Mouse (Mus musculus) intestine, postnatal 0 days (tissue): ENCODE results near the gene Dnajc6. TPM values are rescaled to one million over a fixed set of nuclear protein-coding genes. Genes with fewer than 3 reads are reported as not detected.

Source experiments
- ATAC-seq: fragments of 200-750 bp; cut with Nextera tagmentation; 2 replicates; pipeline ENCODE4 v1.8.0; 2017; ENCODE audit warnings: mild to moderate bottlenecking, moderate TSS enrichment, moderate library complexity
- H3K27ac ChIP-seq: fragments of 300-500 bp; sonication (generic); 2 replicates; pipeline ENCODE4 v1.5.1; 2014; ENCODE audit warnings: mild to moderate bottlenecking, low read depth, low read length, moderate library complexity
- H3K27me3 ChIP-seq: fragments of 300-500 bp; sonication (generic); replicated peaks from 2 replicates; pipeline ENCODE4 v1.6.1; 2014; ENCODE audit warnings: low read length, mixed read lengths; ENCODE audit not compliant: control insufficient read depth, insufficient read depth
- H3K36me3 ChIP-seq: fragments of 300-500 bp; sonication (generic); 2 replicates; pipeline ENCODE4 v1.6.1; 2014; ENCODE audit warnings: mild to moderate bottlenecking, moderate library complexity; ENCODE audit not compliant: control insufficient read depth, insufficient read depth
- H3K4me1 ChIP-seq: fragments of 300-500 bp; sonication (generic); replicated peaks from 2 replicates; pipeline ENCODE4 v1.6.1; 2014; ENCODE audit warnings: antibody characterized with exemption, low read length, mixed read lengths; ENCODE audit not compliant: control insufficient read depth, insufficient read depth
- H3K4me2 ChIP-seq: fragments of 300-500 bp; sonication (generic); replicated peaks from 2 replicates; pipeline ENCODE4 v1.6.1; 2014; ENCODE audit warnings: low read depth, mild to moderate bottlenecking, moderate library complexity
- H3K4me3 ChIP-seq: fragments of 300-500 bp; sonication (generic); 2 replicates; pipeline ENCODE4 v1.5.1; 2014; ENCODE audit warnings: low read depth, low read length
- H3K9ac ChIP-seq: fragments of 300-500 bp; sonication (generic); 2 replicates; pipeline ENCODE4 v1.6.1; 2014; ENCODE audit warnings: mild to moderate bottlenecking, low read depth, low read length
- H3K9me3 ChIP-seq: fragments of 300-500 bp; sonication (generic); 2 replicates; pipeline ENCODE4 v1.6.1; 2016; ENCODE audit warnings: mixed run types; ENCODE audit not compliant: control insufficient read depth
- CTCF ChIP-seq: sonication (generic); IDR thresholded peaks from 2 replicates; pipeline ENCODE4 v1.5.1; 2016; ENCODE audit warnings: low read depth, mild to moderate bottlenecking, control low read depth, antibody characterized with exemption, moderate library complexity
- WGBS: fragments of 180-500 bp; shearing (Covaris S2); extraction: QIAGEN DNeasy Blood & Tissue Kit; methylation state at CpG from one replicate; pipeline ENCODE4 v1.1.7; 2014; 5-methylcytosine and 5-hydroxymethylcytosine counted together
- polyA plus RNA-seq: library from polyadenylated mRNA; unstranded; fragments of >200 nt; fragmentation: Nextera tagmentation; extraction: Ambion mirVana; gene quantifications from 2 replicates; pipeline ENCODE4 v1.2.1, GENCODE M21; 2015

The Dnajc6 gene
- polyA plus RNA-seq, 1 experiment from 2014 or later: 1.2 TPM

- 76% methylated on average over 9 of the region's 9 CpGs for WGBS
- Histone ChIP-seq H3K27ac (no peak overlapping the region), H3K4me1 (no peaks in the 10 kb centered on the region), H3K9me3 (no peaks in the 10 kb centered on the region), H3K4me3 (no peak overlapping the region), H3K36me3 (peaks cover 31% of the 10 kb centered on the region), H3K9ac (no peak overlapping the region), H3K27me3 (no peaks in the 10 kb centered on the region), H3K4me2 (no peak overlapping the region)
- peak; percentile 76 for TF ChIP-seq CTCF
- no peak for ATAC-seq
Observed at GRCm38 (mm10) chr4:101664160-101664750, 167.8 kb downstream of the Dnajc6 start.

GRCm38 (mm10) chr4:101664766-101665165, 168.3 kb downstream of the Dnajc6 start:
- 93% methylated on average over 4 of the region's 4 CpGs for WGBS
- H3K4me1 ChIP-seq: no peaks in the 10 kb centered on the region
- no peak for ATAC-seq

GRCm38 (mm10) chr4:101669161-101669560, 172.7 kb downstream of the Dnajc6 start:
- no peaks in the 10 kb centered on the region for H3K27me3 ChIP-seq

More at GRCm38 (mm10) chr4:101664766-101665165, 168.3 kb downstream of the Dnajc6 start:
- no peak for TF ChIP-seq CTCF
- Histone ChIP-seq H3K4me2 (no peak overlapping the region), H3K9ac (no peak overlapping the region), H3K27ac (no peak overlapping the region), H3K9me3 (no peaks in the 10 kb centered on the region), H3K36me3 (peaks cover 26% of the 10 kb centered on the region), H3K4me3 (no peak overlapping the region), H3K27me3 (no peaks in the 10 kb centered on the region)

GRCm38 (mm10) chr4:101669811-101670210, 173.4 kb downstream of the Dnajc6 start:
- Histone ChIP-seq H3K27me3 (no peaks in the 10 kb centered on the region), H3K36me3 (no peaks in the 10 kb centered on the region), H3K9ac (no peak overlapping the region), H3K4me1 (no peaks in the 10 kb centered on the region), H3K9me3 (no peaks in the 10 kb centered on the region), H3K27ac (no peak overlapping the region), H3K4me3 (no peak overlapping the region), H3K4me2 (no peak overlapping the region)
- TF ChIP-seq CTCF: no peak
- no peak for ATAC-seq
- WGBS: 65% methylated on average over 5 of the region's 5 CpGs

More at GRCm38 (mm10) chr4:101669161-101669560, 172.7 kb downstream of the Dnajc6 start:
- Histone ChIP-seq H3K9ac (no peak overlapping the region), H3K27ac (no peak overlapping the region), H3K4me1 (no peaks in the 10 kb centered on the region), H3K9me3 (no peaks in the 10 kb centered on the region), H3K36me3 (no peaks in the 10 kb centered on the region), H3K4me3 (no peak overlapping the region), H3K4me2 (no peak overlapping the region)
- WGBS: 70% methylated on average over 5 of the region's 5 CpGs
- no peak for TF ChIP-seq CTCF
- no peak for ATAC-seq

GRCm38 (mm10) chr4:101674790-101675189, 178.3 kb downstream of the Dnajc6 start:
- Histone ChIP-seq H3K9me3 (no peaks in the 10 kb centered on the region), H3K4me3 (no peak overlapping the region), H3K27me3 (no peaks in the 10 kb centered on the region), H3K9ac (no peak overlapping the region), H3K36me3 (no peaks in the 10 kb centered on the region), H3K4me1 (no peaks in the 10 kb centered on the region), H3K27ac (no peak overlapping the region), H3K4me2 (no peak overlapping the region)
- WGBS: 37% methylated on average over 5 of the region's 5 CpGs
- TF ChIP-seq CTCF: no peak
- ATAC-seq: peak; percentile 99

GRCm38 (mm10) chr4:101675726-101676125, 179.3 kb downstream of the Dnajc6 start:
- Histone ChIP-seq H3K9ac (no peak overlapping the region), H3K36me3 (no peaks in the 10 kb centered on the region), H3K4me1 (no peaks in the 10 kb centered on the region), H3K9me3 (no peaks in the 10 kb centered on the region), H3K4me2 (no peak overlapping the region), H3K4me3 (no peak overlapping the region), H3K27ac (no peak overlapping the region), H3K27me3 (no peaks in the 10 kb centered on the region)
- 48% methylated on average over 4 of the region's 4 CpGs for WGBS
- TF ChIP-seq CTCF: no peak
- ATAC-seq: no peak

- no peak for ATAC-seq
- Histone ChIP-seq H3K9me3 (no peaks in the 10 kb centered on the region), H3K9ac (no peak overlapping the region), H3K27me3 (no peaks in the 10 kb centered on the region), H3K36me3 (no peaks in the 10 kb centered on the region), H3K4me3 (no peak overlapping the region), H3K4me1 (no peaks in the 10 kb centered on the region), H3K27ac (no peak overlapping the region), H3K4me2 (no peak overlapping the region)
- WGBS: 89% methylated on average over 4 of the region's 4 CpGs
- no peak for TF ChIP-seq CTCF
Observed at GRCm38 (mm10) chr4:101682620-101683019, 186.2 kb downstream of the Dnajc6 start.
